Mouse (Mus musculus) layer of hippocampus, postnatal 36 days (tissue): ENCODE measurements around the gene Bckdha. TPM values are rescaled to one million over a fixed set of nuclear protein-coding genes. Genes with fewer than 3 reads are reported as not detected.

Experiments
- DNase-seq, 2 experiments: peaks; one replicate each; pipeline ENCODE4 v3.0.0; 2022
- total RNA-seq, 2 experiments: library from RNA; stranded (reverse); gene quantifications; 2 replicates each; pipeline ENCODE4 v1.2.3; 2021

Bckdha gene
- total RNA-seq, 2 experiments from 2014 or later, result 36.7 to 38.3 TPM

- no peak for DNase-seq
These were observed 14.2 kb downstream of the Bckdha start for GRCm38 (mm10) chr7:25644631-25645030.

DNA sequence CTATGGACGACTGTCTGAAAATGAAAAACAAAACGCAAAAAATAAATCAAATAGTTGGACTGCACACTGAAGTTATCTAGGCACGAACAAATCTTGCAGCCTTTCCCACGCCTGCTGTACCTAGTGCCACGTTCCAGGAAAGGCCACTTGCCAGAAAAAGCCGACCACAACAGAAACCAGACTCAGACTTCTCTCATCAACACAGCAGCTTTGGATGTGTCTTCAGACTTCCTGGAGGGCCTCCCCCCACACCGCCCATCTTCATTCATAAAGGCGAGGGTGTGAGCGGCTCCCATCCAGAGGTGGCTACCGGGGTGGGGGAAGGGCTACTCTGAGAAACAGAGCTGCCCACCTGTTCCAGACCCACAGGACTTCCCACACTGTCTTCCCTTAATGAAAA lies 14.6 kb downstream of the Bckdha start:
- no peak for DNase-seq

DNA sequence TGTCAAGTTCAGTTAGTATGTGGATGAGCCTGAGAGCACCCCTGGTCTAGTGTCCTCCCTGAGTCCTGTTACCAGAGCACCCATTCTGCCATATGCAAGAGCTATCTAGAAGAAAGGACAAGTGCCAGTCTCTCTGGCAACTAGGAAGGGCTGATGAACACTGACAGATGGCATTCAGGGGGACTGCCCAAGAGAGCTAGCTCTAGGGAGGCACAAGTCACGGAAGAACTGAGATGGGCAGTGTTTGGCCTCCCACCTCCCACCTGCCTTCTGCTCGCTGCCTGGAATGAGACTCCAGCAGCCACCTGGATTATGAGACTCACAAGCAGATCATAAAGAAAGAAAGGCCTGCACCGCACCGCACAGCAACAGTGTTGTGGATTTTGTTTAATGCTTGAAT lies 19.0 kb downstream of the Bckdha start:
- DNase-seq, result no peak

- no peak for DNase-seq
These were observed 21.7 kb downstream of the Bckdha start for GRCm38 (mm10) chr7:25637099-25637498.

- no peak for DNase-seq
These were observed 22.4 kb downstream of the Bckdha start for GRCm38 (mm10) chr7:25636373-25636772.

DNA sequence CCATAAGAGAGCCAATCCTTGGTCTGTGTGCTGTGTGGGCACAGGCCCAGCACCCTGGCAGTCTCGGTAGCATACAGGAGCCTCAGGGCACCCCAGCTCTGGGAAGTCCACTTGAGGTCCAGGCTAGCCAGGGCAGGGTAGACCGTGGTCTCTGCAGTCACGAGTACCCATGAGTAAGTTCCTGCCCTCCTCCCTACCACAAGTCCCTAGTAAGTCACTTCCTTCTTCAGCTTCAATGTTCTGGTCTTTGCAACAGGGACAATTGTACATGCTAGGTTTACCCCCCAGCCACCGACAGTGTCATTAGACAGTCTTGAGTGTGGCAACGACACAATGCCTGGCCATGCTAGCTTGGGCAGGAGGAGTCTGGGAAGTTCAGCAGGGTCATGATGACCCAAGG lies 26.1 kb downstream of the Bckdha start:
- no peak for DNase-seq

DNA sequence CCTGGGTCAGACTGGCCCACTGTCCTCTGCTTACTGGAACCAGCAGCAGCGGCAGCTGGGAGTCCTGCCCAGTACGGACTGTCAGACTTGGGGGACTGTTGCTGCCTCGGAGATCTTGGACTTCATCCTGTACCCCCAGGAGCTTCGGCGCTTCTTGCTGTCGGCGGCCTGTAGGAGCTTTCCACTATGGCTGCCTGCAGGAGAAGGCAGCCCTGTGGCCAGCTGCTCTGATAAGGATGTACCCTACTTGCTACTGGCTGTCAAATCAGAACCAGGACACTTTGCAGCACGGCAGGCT lies 30.5 kb downstream of the Bckdha start:
- DNase-seq, result no peak

- DNase-seq, result no peak
These were observed 31.1 kb downstream of the Bckdha start for GRCm38 (mm10) chr7:25627431-25628322.

DNA sequence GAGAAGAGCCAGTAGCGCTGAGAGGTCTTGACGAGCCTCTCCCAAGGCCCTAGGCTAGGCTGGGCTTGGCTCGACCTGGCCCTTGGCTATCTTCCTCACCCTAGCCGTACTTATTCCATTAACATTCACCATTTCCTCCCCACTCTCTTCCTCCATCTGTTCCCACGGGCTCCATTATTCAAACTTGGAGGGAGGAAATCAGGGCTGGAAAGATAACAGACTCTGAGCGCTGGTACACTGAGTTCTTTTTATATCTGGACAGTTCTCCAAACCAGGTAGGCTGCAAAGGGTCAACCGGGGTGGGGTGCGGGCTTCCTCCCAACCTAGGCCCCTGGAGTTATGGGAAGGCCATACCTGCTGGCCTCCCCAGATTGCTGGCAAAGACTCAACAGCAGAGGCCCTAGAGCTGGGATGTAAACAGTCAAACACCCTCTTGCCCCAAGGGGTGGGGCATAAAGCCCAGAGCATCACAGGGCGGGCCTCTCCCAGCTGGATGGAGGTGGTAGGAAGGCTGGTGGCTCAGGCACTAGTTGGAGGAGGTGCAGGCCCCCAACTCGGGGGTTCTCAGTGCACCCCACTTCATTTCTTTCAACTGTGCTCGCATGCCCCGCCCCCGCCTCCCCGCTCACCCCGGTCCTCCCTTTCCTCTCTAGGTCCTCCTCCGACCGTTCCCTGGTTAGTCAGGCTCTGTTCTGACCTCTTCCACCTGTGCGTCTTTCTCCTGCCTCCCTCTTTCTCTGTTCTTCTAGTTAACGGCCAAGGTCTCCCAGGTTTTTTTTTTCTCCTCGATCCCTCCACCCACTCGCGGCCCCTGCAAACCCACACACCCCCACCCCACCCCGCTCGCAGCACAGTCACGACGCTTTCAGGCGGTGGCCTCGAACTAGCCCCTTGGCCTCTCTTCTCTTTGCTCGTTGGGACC lies 32.0 kb downstream of the Bckdha start, which contains the start of gene B3gnt8:
B3gnt8 (plus strand) TSS at position 146 of the 922 bp plus-strand sequence.
- DNase-seq, result no peak

DNA sequence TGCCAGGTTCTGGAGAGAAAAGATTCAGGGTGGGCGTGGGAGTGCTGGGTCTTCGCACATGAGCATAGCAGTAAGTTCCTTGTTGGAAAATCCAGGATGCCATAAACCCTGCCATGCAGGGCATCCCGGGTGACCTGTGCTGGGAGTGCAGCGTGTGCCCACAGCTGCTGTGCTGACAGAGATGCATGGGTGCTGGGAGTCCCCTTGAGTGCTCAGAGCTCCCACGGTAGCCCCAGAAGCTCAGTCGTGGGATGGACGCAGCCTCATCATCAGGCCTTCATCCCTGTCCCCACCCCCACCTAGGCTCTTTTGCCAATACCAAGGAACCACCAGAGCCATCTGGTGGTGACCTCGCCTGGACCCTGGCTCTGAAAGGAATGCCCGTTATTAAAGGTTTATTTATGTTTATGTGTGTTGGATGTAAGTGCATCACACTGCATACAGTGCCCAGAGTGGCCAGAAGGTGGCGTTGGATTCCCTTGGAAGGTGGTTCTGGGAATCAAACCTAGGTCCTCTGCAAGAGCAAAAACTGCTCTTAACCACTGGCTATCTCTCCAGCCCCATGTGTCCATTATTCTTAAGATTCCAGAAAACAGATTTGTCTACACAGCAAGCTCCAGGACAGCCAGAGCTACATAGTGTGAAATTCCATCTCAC lies 33.1 kb downstream of the Bckdha start:
- DNase-seq, result no peak

GRCm38 (mm10) chr7:25624851-25625250 lies 33.9 kb downstream of the Bckdha start:
- DNase-seq, result no peak

GRCm38 (mm10) chr7:25623857-25624370 lies 34.9 kb downstream of the Bckdha start:
- DNase-seq, result no peak

DNA sequence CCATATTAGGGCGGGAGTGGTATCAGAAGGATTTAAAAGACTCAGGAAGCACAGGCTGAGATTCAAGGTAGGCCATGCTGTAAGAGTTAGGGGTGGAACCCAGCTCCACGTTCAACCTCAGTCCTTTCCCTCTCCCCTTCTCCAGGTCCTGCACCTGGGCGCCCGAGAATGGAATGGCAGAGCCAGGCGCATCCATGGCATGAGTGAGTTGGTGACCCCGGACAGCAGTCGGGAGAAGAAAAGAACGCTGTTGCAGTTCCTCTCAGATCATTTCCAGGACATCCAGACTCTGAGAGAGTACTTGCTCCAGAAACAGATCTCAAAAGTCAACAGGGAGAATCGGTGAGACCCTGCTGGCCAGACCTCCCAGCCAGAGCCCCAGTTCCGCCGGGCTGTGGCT lies 38.0 kb downstream of the Bckdha start:
- no peak for DNase-seq

GRCm38 (mm10) chr7:25620101-25620500 lies 38.7 kb downstream of the Bckdha start:
- DNase-seq, result no peak

DNA sequence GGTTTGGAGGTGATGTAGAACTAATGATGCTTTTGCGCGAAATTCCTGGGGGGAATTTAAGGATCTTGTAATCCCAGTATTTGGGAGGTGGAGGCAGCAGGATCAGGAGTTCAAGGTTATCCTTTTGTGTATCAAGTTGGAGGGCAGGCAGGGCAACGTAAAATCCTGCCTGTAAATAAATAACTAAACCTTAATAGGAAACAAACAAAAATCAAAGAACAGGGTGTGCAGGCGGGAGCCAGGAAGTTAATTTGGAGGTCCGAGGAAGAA lies 39.1 kb downstream of the Bckdha start:
- DNase-seq, result no peak

DNA sequence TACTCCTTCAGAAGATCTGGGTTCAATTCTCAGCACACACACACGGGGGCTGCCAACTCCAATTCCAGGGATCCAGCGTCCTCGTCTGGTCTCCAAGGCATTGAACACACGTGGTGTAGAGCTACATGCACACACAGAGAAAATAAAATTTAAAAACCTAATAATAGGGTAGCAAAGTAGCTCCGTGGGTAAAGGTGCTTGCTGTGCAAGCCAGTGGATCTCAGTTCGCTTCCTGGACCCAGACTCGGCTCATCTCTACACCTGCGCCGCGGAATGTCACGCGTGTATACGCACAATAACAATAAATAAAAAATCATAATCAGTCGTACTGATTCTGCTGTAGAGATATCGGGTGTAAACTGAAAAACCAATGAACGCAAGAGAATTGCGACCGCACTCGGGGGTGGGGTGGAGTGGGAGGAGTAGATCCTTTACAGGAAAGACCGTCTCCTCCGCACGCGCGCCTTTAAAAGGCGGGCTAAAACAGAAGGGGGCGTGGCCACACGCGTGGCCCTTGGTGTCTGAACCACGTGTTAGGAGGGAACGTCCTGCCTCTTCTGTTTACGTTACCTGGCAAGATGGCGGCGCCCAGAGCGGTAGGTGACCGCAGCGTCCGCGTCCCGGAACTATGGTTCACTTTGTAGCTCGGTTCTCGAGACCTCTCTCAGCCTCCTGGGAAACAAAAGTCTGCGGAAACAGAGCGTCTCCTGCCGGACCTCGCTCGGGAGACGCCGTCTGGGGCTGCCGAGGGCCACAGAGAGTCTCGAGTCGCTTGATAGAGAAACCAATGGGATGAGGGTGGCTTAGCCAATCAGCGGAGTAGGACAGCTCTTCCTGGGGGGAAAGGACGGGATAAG lies 39.7 kb downstream of the Bckdha start, which contains the start of gene Dmac2:
Dmac2 (plus strand) TSS at position 550 of the 857 bp plus-strand sequence.
- peak; percentile 91 to 92 for DNase-seq

DNA sequence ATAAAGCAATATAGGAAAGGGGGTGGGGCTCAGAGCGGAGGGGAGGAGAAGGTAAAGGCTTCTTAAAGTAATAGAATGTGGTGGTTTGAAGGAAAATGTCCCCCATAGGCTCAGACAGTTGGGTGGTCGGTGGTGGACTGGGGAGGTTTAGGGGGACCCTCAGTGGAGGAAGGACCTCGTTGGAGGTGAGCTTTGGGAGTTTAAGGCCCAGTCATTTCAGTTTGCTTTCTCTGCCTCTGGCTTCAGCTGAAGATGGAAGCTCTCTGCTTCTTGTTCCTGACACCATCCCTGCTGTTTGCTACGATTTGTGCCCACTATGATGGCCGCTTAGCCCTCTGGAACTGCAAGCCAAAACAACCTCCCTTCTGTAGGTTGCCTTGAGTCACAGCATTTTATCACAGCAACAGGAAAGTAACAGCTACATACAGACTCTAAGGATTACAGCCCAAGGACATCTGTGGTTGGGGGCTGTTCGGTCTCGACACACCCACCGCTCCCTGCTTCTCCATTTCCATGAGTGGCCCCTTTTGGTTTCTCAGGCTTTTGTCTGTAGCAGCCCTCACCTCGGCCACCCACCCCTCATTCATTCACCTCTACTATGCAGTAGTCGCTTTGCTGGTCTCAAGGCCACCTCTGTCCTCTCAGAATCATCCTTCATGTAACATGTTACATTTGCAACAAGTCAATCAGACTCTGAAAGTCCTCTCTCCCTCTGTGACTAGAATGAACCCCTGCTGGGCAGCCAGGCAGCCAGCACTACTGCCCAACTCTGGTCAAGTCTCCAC lies 41.2 kb downstream of the Bckdha start:
- DNase-seq, result no peak

DNA sequence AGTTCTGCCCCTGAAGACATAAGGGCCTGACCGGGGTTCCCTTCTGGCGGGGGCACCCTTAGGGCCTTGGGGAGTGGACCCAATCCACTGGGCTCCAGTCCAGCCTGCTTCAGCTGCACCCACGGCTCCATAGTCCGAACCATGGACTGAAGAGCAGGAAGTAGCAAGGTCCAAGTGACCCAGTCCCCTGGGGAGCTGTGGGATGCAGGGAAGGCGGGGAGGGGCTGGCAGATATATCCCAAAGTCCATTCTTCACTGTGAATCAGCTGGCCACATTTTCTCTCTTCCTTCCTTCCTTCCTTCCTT lies 43.1 kb downstream of the Bckdha start, which contains the start of gene Erich4:
Erich4 (minus strand) TSS at position 187 of the 306 bp plus-strand sequence.
- DNase-seq, result no peak

- DNase-seq, result no peak
These were observed 43.7 kb downstream of the Bckdha start for GRCm38 (mm10) chr7:25614831-25615705.

GRCm38 (mm10) chr7:25614086-25614485 lies 44.7 kb downstream of the Bckdha start:
- no peak for DNase-seq
